Mouse (Mus musculus): ENCODE data around the gene Tmem163. TPM values are rescaled to one million over a fixed set of nuclear protein-coding genes. Genes with fewer than 3 reads are reported as not detected.

Tmem163 gene
- total and polyA plus RNA-seq, 3 experiments, result not detected

DNA sequence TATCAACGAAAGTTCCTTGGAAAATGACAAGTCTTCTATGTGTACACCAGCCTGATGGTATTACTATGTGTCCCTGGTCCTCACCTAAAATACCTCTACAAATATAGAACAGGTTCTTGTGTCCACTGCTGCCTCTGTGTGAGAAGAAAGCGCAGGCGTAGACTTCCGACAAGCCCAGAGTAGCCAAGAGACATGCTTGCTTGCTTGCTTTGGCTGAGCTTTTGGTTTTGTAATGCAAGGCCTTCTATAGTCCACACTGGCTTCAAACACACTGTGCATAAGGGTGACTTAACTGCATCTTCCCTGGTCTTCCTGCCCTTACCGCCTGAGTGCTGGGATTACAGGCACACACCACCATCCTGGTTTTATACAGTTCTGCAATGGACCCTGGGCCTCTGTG is 212.1 kb downstream of the Tmem163 start:
- no peaks in the 10 kb centered on the region for H3K4me1 ChIP-seq (ENCODE audit: control insufficient read depth in 1 of 2, insufficient read depth in 2 of 2, low read length in 2 of 2)
- H3K79me2 ChIP-seq (ENCODE audit: control insufficient read depth, insufficient read depth, low read length, poor library complexity), result no peaks in the 10 kb centered on the region
- H3K4me3 ChIP-seq (ENCODE audit: control insufficient read depth in 1 of 2, insufficient read depth in 1 of 2, low read depth in 2 of 2, low read length in 2 of 2), result no peak overlapping the region
- peaks cover 0 to 2% of the 10 kb centered on the region in 2 experiments; a peak in 1 of 4 replicates for H3K36me3 ChIP-seq (ENCODE audit: control insufficient read depth in 1 of 2, insufficient read depth in 2 of 2, low read length in 2 of 2)
- TF ChIP-seq ETS1 (IDR thresholded peaks at IDR 0.05; ENCODE audit: low read depth, low read length) (no peak), ZMIZ1 (IDR thresholded peaks at IDR 0.05; ENCODE audit: low read depth, low read length) (no peak)
- no peak overlapping the region for H3K27ac ChIP-seq (ENCODE audit: control insufficient read depth, low read depth, low read length)
- no peak overlapping the region for H3K9ac ChIP-seq (ENCODE audit: control insufficient read depth, low read depth, low read length, poor library complexity, severe bottlenecking)
- DNase-seq (ENCODE audit: low read depth, low spot score), result no peak
- H3K27me3 ChIP-seq (ENCODE audit: control insufficient read depth in 1 of 2, insufficient read depth in 2 of 2, low read length in 2 of 2), result no peaks in the 10 kb centered on the region
- no peaks in the 10 kb centered on the region for H3K9me3 ChIP-seq (replicated peaks; ENCODE audit: insufficient read depth, low read length)

DNA sequence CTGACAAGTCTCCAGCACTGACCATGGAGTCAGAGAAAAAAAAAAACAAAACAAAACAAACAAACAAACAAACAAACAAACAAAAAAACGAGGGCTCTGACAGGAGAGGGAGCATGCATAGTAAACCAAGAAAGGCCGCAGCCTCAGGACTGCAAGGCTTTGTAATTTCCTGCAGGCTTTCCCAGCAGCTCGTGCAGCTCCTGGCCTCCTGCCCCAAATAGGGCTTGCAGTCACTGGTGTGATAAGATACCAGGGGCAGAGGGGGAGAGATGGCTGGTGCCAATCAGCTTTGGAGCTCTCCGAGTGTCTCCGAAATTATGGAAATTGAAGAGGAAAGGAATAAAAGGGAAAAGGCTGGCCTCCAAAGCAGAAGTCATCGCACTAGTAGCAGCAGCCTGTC is 214.1 kb downstream of the Tmem163 start:
- Histone ChIP-seq H3K27ac (ENCODE audit: control insufficient read depth, low read depth, low read length) (no peak overlapping the region), H3K9me3 (replicated peaks; ENCODE audit: insufficient read depth, low read length) (no peaks in the 10 kb centered on the region), H3K4me3 (ENCODE audit: control insufficient read depth in 1 of 2, insufficient read depth in 1 of 2, low read depth in 2 of 2, low read length in 2 of 2) (no peak overlapping the region), H3K27me3 (ENCODE audit: control insufficient read depth in 1 of 2, insufficient read depth in 2 of 2, low read length in 2 of 2) (no peaks in the 10 kb centered on the region), H3K4me1 (ENCODE audit: control insufficient read depth in 1 of 2, insufficient read depth in 2 of 2, low read length in 2 of 2) (no peaks in the 10 kb centered on the region), H3K9ac (ENCODE audit: control insufficient read depth, low read depth, low read length, poor library complexity, severe bottlenecking) (no peak overlapping the region), H3K36me3 (ENCODE audit: control insufficient read depth in 1 of 2, insufficient read depth in 2 of 2, low read length in 2 of 2) (peaks cover 0 to 2% of the 10 kb centered on the region in 2 experiments; a peak in 1 of 4 replicates), H3K79me2 (ENCODE audit: control insufficient read depth, insufficient read depth, low read length, poor library complexity) (no peaks in the 10 kb centered on the region)
- DNase-seq (ENCODE audit: low read depth, low spot score), result no peak
- TF ChIP-seq CHD1 (IDR thresholded peaks at IDR 0.05; ENCODE audit: low read depth, low read length) (no peak), JUND (IDR thresholded peaks at IDR 0.05; ENCODE audit: low read depth, low read length) (no peak), ELF1 (IDR thresholded peaks at IDR 0.05; ENCODE audit: low read depth, low read length) (no peak), ZC3H11A (IDR thresholded peaks at IDR 0.05; ENCODE audit: low read depth, low read length) (no peak), MXI1 (IDR thresholded peaks at IDR 0.05; ENCODE audit: low read depth, low read length) (no peak), GABPA (IDR thresholded peaks at IDR 0.05; ENCODE audit: low read depth, low read length) (no peak)

DNA sequence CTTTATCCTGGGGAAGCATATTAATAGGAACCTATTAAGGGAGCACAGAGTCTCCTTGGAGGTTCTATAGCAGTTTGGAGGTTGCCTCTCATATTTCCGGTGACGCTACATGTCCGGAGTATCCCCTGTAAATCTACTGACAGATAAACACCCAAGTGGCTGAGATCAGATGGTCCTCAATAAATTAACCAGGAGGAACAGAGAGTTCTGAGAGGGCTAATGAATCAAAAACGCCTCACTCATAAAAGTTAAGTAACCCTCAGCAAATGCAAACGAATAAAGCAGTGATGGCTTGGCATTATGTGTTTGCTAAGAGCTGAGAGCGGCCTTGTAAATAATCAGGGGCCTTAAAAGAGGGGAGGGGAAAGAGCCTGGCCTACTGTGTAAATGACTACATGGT is 215.3 kb downstream of the Tmem163 start:
- no peak for DNase-seq (ENCODE audit: low read depth, low spot score)
- Histone ChIP-seq H3K36me3 (ENCODE audit: control insufficient read depth in 1 of 2, insufficient read depth in 2 of 2, low read length in 2 of 2) (0 out of 4 replicates have a peak, but pooled peaks cover 0 to 2% of the 10 kb centered on the region in 2 experiments), H3K79me2 (ENCODE audit: control insufficient read depth, insufficient read depth, low read length, poor library complexity) (no peaks in the 10 kb centered on the region), H3K9me3 (replicated peaks; ENCODE audit: insufficient read depth, low read length) (no peaks in the 10 kb centered on the region), H3K9ac (ENCODE audit: control insufficient read depth, low read depth, low read length, poor library complexity, severe bottlenecking) (no peak overlapping the region), H3K4me1 (ENCODE audit: control insufficient read depth in 1 of 2, insufficient read depth in 2 of 2, low read length in 2 of 2) (no peaks in the 10 kb centered on the region), H3K4me3 (ENCODE audit: control insufficient read depth in 1 of 2, insufficient read depth in 1 of 2, low read depth in 2 of 2, low read length in 2 of 2) (no peak overlapping the region), H3K27me3 (ENCODE audit: control insufficient read depth in 1 of 2, insufficient read depth in 2 of 2, low read length in 2 of 2) (no peaks in the 10 kb centered on the region), H3K27ac (ENCODE audit: control insufficient read depth, low read depth, low read length) (no peak overlapping the region)
- no peak for TF ChIP-seq POLR2AphosphoS2 (IDR thresholded peaks at IDR 0.05; ENCODE audit: low read length)
- no peak for TF ChIP-seq GATA1 (IDR thresholded peaks at IDR 0.05; ENCODE audit: low read depth, low read length)

GRCm38 (mm10) chr1:127461017-127461416 is 218.3 kb downstream of the Tmem163 start:
- Histone ChIP-seq H3K79me2 (ENCODE audit: control insufficient read depth, insufficient read depth, low read length, poor library complexity) (no peaks in the 10 kb centered on the region), H3K9ac (ENCODE audit: control insufficient read depth, low read depth, low read length, poor library complexity, severe bottlenecking) (no peak overlapping the region), H3K9me3 (replicated peaks; ENCODE audit: insufficient read depth, low read length) (no peaks in the 10 kb centered on the region), H3K27ac (ENCODE audit: control insufficient read depth, low read depth, low read length) (no peak overlapping the region), H3K4me3 (ENCODE audit: control insufficient read depth in 1 of 2, insufficient read depth in 1 of 2, low read depth in 2 of 2, low read length in 2 of 2) (no peak overlapping the region), H3K4me1 (ENCODE audit: control insufficient read depth in 1 of 2, insufficient read depth in 2 of 2, low read length in 2 of 2) (no peaks in the 10 kb centered on the region), H3K36me3 (ENCODE audit: control insufficient read depth in 1 of 2, insufficient read depth in 2 of 2, low read length in 2 of 2) (no peaks in the 10 kb centered on the region), H3K27me3 (ENCODE audit: control insufficient read depth in 1 of 2, insufficient read depth in 2 of 2, low read length in 2 of 2) (no peaks in the 10 kb centered on the region)
- DNase-seq (ENCODE audit: low read depth, low spot score), result no peak
- TF ChIP-seq ZC3H11A (IDR thresholded peaks at IDR 0.05; ENCODE audit: low read depth, low read length) (no peak), ZKSCAN1 (IDR thresholded peaks at IDR 0.05; ENCODE audit: low read depth, low read length) (no peak), NRF1 (IDR thresholded peaks at IDR 0.05; ENCODE audit: insufficient read depth, low read depth, low read length, poor library complexity, severe bottlenecking) (no peak), ZMIZ1 (IDR thresholded peaks at IDR 0.05; ENCODE audit: low read depth, low read length) (no peak), ZNF384 (IDR thresholded peaks at IDR 0.05; ENCODE audit: low read depth, low read length) (no peak), BHLHE40 (IDR thresholded peaks at IDR 0.05; ENCODE audit: borderline replicate concordance, low read depth, low read length) (no peak), CHD2 (IDR thresholded peaks at IDR 0.05; ENCODE audit: low read length) (no peak), TBP (IDR thresholded peaks at IDR 0.05; ENCODE audit: low read depth, low read length) (no peak), SIN3A (IDR thresholded peaks at IDR 0.05; ENCODE audit: low read length) (no peak), UBTF (IDR thresholded peaks at IDR 0.05; ENCODE audit: borderline replicate concordance, insufficient read depth, low read depth, low read length) (no peak), POLR2AphosphoS5 (IDR thresholded peaks at IDR 0.05; ENCODE audit: borderline replicate concordance, low read depth, low read length) (no peak), RCOR1 (IDR thresholded peaks at IDR 0.05; ENCODE audit: low read depth, low read length) (no peak), USF2 (IDR thresholded peaks at IDR 0.05; ENCODE audit: borderline replicate concordance in 1 of 2, insufficient read depth in 1 of 2, low read depth in 1 of 2, low read length in 2 of 2) (no peak)
